Mouse (Mus musculus) adrenal gland, postnatal 14 days (tissue): ENCODE results near the gene 9930021J03Rik. TPM values are rescaled to one million over a fixed set of nuclear protein-coding genes. Genes with fewer than 3 reads are reported as not detected.

Experiments used
- DNase-seq: peaks from one replicate; pipeline ENCODE4 v3.0.0; 2021; ENCODE audit warnings: mixed read lengths
- total RNA-seq: library from RNA; stranded (reverse); gene quantifications from 2 replicates; pipeline ENCODE4 v1.2.3, GENCODE M21; 2021

The 9930021J03Rik gene
- total RNA-seq, 1 experiment from 2014 or later, result 16.4 TPM

- DNase-seq, result no peak
Measured at GRCm38 (mm10) chr19:29810022-29810421, 4.2 kb upstream of the 9930021J03Rik start.

- DNase-seq, result peak; percentile 89
Measured at GRCm38 (mm10) chr19:29805101-29805916, 480 bp downstream of the 9930021J03Rik start.

GRCm38 (mm10) chr19:29803946-29804345, 1.8 kb downstream of the 9930021J03Rik start:
- DNase-seq, result no peak

GRCm38 (mm10) chr19:29797371-29797770, 8.4 kb downstream of the 9930021J03Rik start:
- no peak for DNase-seq

GRCm38 (mm10) chr19:29787997-29788396, 17.8 kb downstream of the 9930021J03Rik start:
- no peak for DNase-seq

- no peak for DNase-seq
Measured at GRCm38 (mm10) chr19:29782914-29783313, 22.9 kb downstream of the 9930021J03Rik start.

- DNase-seq, result no peak
Measured at GRCm38 (mm10) chr19:29753939-29754338, 51.9 kb downstream of the 9930021J03Rik start.

GRCm38 (mm10) chr19:29750994-29751393, 54.8 kb downstream of the 9930021J03Rik start:
- no peak for DNase-seq

- DNase-seq, result no peak
Measured at GRCm38 (mm10) chr19:29743531-29743930, 62.3 kb downstream of the 9930021J03Rik start.

- no peak for DNase-seq
Measured at GRCm38 (mm10) chr19:29740661-29741060, 65.1 kb downstream of the 9930021J03Rik start.

GRCm38 (mm10) chr19:29739608-29740007, 66.2 kb downstream of the 9930021J03Rik start:
- no peak for DNase-seq

- DNase-seq, result no peak
Measured at GRCm38 (mm10) chr19:29735421-29735820, 70.4 kb downstream of the 9930021J03Rik start.

GRCm38 (mm10) chr19:29718476-29718875, 87.3 kb downstream of the 9930021J03Rik start:
- no peak for DNase-seq

- no peak for DNase-seq
Measured at GRCm38 (mm10) chr19:29717854-29718253, 87.9 kb downstream of the 9930021J03Rik start.

- DNase-seq, result no peak
Measured at GRCm38 (mm10) chr19:29713451-29713850, 92.3 kb downstream of the 9930021J03Rik start.

- DNase-seq, result no peak
Measured at GRCm38 (mm10) chr19:29709461-29709860, 96.3 kb downstream of the 9930021J03Rik start.

- no peak for DNase-seq
Measured at GRCm38 (mm10) chr19:29708461-29708860, 97.3 kb downstream of the 9930021J03Rik start.

GRCm38 (mm10) chr19:29708003-29708402, 97.8 kb downstream of the 9930021J03Rik start:
- DNase-seq, result peak; percentile 17

GRCm38 (mm10) chr19:29707314-29707898, 98.4 kb downstream of the 9930021J03Rik start:
- no peak for DNase-seq

- no peak for DNase-seq
Measured at GRCm38 (mm10) chr19:29704436-29704835, 101.4 kb downstream of the 9930021J03Rik start.

- DNase-seq, result no peak
Measured at GRCm38 (mm10) chr19:29701707-29702106, 104.1 kb downstream of the 9930021J03Rik start.

- no peak for DNase-seq
Measured at GRCm38 (mm10) chr19:29697245-29697874, 108.4 kb downstream of the 9930021J03Rik start, which contains the start of gene Mlana. Gene Mlana, plus strand, starts transcription at chr19:29697824.

- DNase-seq, result no peak
Measured at GRCm38 (mm10) chr19:29696840-29697239, 108.9 kb downstream of the 9930021J03Rik start.
